Mouse (Mus musculus): ENCODE results near the gene Alg9.

DNA sequence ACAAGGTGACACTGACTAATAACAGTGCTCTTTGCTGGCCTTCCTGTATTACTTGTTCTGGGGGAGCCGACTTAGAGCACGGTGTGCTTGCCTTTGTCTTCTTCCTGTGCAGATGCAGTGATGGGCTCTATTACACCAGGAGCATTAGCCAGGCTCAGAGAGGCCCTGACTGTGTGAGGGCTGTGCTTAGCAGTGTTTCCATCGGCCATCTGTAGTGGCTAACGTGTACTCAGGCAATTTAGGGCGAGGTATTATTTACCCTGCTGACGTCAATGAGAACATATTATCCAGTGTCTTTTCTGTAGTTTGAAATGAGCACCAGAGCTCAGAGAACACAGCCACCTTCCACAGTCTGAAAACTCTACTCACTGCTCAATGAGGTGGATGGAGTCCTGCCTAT, 114.4 kb downstream of the Alg9 start:
- TF ChIP-seq CTCF (IDR thresholded peaks at IDR 0.05; ENCODE audit: extremely low read depth, insufficient read length, insufficient replicate concordance, low read depth, low read length) (no peak), POLR2A (IDR thresholded peaks at IDR 0.05; ENCODE audit: low read depth, low read length) (no peak)
